Mouse (Mus musculus) heart, postnatal 0 days (tissue): ENCODE results near the gene Akap8. TPM values are rescaled to one million over a fixed set of nuclear protein-coding genes. Genes with fewer than 3 reads are reported as not detected.

Experiments used
- ATAC-seq: fragments of 200-750 bp; cut with Nextera tagmentation; 2 replicates; pipeline ENCODE4 v1.8.0; 2017; ENCODE audit warnings: low read depth, moderate number of reproducible peaks, moderate library complexity; ENCODE audit not compliant: insufficient read depth
- DNase-seq: peaks from one replicate; pipeline ENCODE4 v3.0.0-alpha.2; 2016; ENCODE audit warnings: low spot score
- H3K27ac ChIP-seq: fragments of 300-500 bp; sonication (generic); 2 replicates; pipeline ENCODE4 v1.5.1; 2014; ENCODE audit warnings: low read depth, mild to moderate bottlenecking
- H3K27me3 ChIP-seq: fragments of 300-500 bp; sonication (generic); 2 replicates; pipeline ENCODE4 v1.6.1; 2014; ENCODE audit warnings: low read length, mixed read lengths; ENCODE audit not compliant: control insufficient read depth, insufficient read depth
- H3K36me3 ChIP-seq: fragments of 300-500 bp; sonication (generic); replicated peaks from 2 replicates; pipeline ENCODE4 v1.6.1; 2014; ENCODE audit warnings: low read length, mixed read lengths; ENCODE audit not compliant: control insufficient read depth, insufficient read depth
- H3K4me1 ChIP-seq: fragments of 300-500 bp; sonication (generic); 2 replicates; pipeline ENCODE4 v1.6.1; 2014; ENCODE audit warnings: antibody characterized with exemption; ENCODE audit not compliant: control insufficient read depth, insufficient read depth
- H3K4me2 ChIP-seq: fragments of 300-500 bp; sonication (generic); 2 replicates; pipeline ENCODE4 v1.6.1; 2014; ENCODE audit warnings: low read depth, mild to moderate bottlenecking, low read length, moderate library complexity
- H3K4me3 ChIP-seq: fragments of 300-500 bp; sonication (generic); 2 replicates; pipeline ENCODE4 v1.5.1; 2014; ENCODE audit warnings: low read depth, low read length
- H3K9ac ChIP-seq: fragments of 300-500 bp; sonication (generic); replicated peaks from 2 replicates; pipeline ENCODE4 v1.6.1; 2014; ENCODE audit warnings: low read depth, low read length, mixed read lengths
- H3K9me3 ChIP-seq: fragments of 300-500 bp; sonication (generic); replicated peaks from 2 replicates; pipeline ENCODE4 v1.6.1; 2016; ENCODE audit warnings: low read length; ENCODE audit not compliant: control insufficient read depth
- CTCF ChIP-seq: IDR thresholded peaks from 2 replicates; pipeline ENCODE4 v1.5.1; 2016; ENCODE audit warnings: antibody characterized with exemption, control low read depth, low read depth
- EP300 ChIP-seq: IDR thresholded peaks from 2 replicates; pipeline ENCODE4 v1.6.1; 2016; ENCODE audit warnings: antibody characterized with exemption, low read depth
- WGBS: fragments of 180-500 bp; shearing (Covaris S2); extraction: QIAGEN DNeasy Blood & Tissue Kit; methylation state at CpG from one replicate; pipeline ENCODE4 v1.1.7; 2014; 5-methylcytosine and 5-hydroxymethylcytosine counted together
- polyA plus RNA-seq: library from polyadenylated mRNA; unstranded; fragments of >200 nt; fragmentation: Nextera tagmentation; extraction: Ambion mirVana; gene quantifications from 2 replicates; pipeline ENCODE4 v1.2.1, GENCODE M21; 2015
- total RNA-seq: library from RNA; depleted of rRNA; stranded (reverse); fragments of >200 nt; gene quantifications from 2 replicates; pipeline ENCODE4 v1.2.3, GENCODE M21; 2014; ENCODE audit warnings: low replicate concordance

Gene Akap8
- total and polyA plus RNA-seq, 2 experiments from 2014 or later, result 40.2 to 110 TPM

DNA sequence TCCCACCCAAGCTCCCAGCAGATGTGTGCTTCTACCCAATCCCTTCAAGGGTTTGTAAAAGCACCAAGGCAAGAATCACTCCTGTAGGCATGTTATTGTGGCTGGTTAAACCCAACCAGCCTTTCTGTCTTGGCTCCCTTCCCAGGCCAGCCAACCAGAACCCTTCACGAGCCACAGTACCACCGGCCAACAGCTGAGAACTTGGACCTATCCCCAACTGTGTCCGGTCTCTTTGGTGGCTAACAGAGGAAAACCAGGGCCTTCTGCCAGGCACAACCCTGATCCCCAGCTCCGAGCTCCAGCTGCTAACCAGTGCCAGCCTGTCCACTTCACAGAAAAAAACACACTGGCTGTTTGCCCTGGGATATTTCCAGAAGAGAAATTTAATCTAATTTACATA, 32.7 kb upstream of the Akap8 start:
- TF ChIP-seq EP300 (no peak), CTCF (no peak)
- Histone ChIP-seq H3K9ac (no peak overlapping the region), H3K27me3 (no peaks in the 10 kb centered on the region), H3K4me2 (no peak overlapping the region), H3K9me3 (no peaks in the 10 kb centered on the region), H3K27ac (peak overlapping the region; percentile 58), H3K4me1 (peaks cover 12% of the 10 kb centered on the region; the same call in 1 of the 2 replicates), H3K4me3 (no peak overlapping the region), H3K36me3 (peaks cover 47% of the 10 kb centered on the region)
- DNase-seq (peak; percentile 18), ATAC-seq (no peak)
- WGBS, result 33% methylated on average over 4 of the region's 4 CpGs

DNA sequence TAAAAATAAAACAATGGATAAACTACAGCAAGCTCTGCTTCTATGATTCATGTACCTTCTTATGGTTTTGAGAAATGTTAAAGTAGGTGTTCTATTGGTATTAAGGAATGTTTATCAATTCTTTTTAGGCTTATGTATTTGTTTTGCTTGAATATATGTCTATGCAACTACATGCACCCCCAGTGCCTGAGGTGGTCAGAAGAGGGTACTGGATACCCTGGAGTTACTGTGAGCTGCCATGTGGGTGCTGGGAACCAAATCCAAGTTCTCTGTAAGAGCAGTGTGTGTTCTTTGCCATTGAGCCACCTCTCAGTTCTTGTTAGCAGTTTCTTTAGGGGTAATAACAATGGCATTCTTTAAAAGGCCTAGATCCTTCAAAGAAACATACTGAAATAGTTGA, 30.7 kb upstream of the Akap8 start:
- Histone ChIP-seq H3K27ac (no peak overlapping the region), H3K4me1 (peaks cover 20% of the 10 kb centered on the region; the same call in 1 of the 2 replicates), H3K9me3 (no peaks in the 10 kb centered on the region), H3K4me3 (no peak overlapping the region), H3K4me2 (no peak overlapping the region), H3K36me3 (peaks cover 27% of the 10 kb centered on the region), H3K27me3 (no peaks in the 10 kb centered on the region), H3K9ac (no peak overlapping the region)
- TF ChIP-seq EP300 (no peak), CTCF (no peak)
- no peak for ATAC-seq
- DNase-seq, result no peak

DNA sequence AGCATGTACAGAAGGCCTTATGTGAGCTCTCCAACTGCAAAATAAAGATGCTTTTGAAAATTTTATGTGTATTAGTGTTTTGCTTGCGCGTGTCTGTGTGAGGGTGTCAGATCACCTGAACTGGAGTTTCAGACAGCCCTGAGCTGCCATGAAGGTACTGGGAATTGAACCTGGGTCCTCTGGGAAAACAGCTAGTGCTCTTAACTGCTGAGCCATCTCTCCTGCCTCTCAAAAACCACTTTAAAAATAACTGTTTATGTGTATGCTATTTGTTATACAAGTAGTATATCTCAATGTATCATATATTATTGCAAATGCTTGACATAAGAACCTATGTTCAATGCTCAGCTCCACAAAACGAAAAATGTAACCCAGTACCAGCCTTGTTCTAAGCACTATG, 30.2 kb upstream of the Akap8 start:
- H3K4me2 ChIP-seq, result peak overlapping the region; percentile 72
- H3K36me3 ChIP-seq, result peaks cover 23% of the 10 kb centered on the region
- H3K4me3 ChIP-seq, result peak overlapping the region; percentile 71; the same call in 1 of the 2 replicates
- no peaks in the 10 kb centered on the region for H3K27me3 ChIP-seq
- DNase-seq, result no peak
- H3K27ac ChIP-seq, result no peak overlapping the region
- TF ChIP-seq CTCF (no peak), EP300 (no peak)
- ATAC-seq, result no peak
- peaks cover 20% of the 10 kb centered on the region; the same call in 1 of the 2 replicates for H3K4me1 ChIP-seq
- 74% methylated on average over 3 of the region's 3 CpGs for WGBS
- H3K9me3 ChIP-seq, result no peaks in the 10 kb centered on the region
- no peak overlapping the region for H3K9ac ChIP-seq

DNA sequence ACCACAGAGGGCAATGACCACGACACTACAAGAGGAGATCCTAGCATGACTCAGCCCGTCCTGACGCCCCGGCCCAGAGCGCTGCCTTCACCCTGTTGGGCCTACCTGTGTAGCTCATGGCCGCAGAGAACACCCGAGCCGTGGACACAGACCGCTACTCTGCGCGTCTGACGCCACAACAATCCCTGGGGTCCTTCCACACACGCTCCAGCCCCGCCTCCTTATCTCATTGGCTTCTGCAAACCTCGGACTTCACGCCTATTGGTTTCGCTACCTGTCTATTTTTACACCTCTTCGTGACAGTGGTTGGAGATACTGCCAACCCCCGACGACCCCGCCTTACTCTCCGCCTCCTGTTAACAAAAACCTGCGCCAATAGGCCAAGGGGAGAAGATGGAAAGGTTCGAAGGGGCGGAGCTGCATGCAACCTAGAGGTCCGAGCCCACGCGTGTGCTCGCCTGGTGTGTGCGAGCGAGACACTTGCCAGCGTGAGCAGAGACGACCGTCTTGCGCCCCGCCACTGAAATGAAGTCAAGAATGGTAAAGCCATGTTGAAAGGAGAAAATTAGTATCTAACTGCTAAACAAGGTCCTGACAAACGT, 29.4 kb upstream of the Akap8 start, which contains the start of gene Akap8l:
Gene Akap8l, minus strand, starts transcription at position 226 of the 602 bp plus-strand sequence.
- WGBS, result under 1% methylated on average over 36 of the region's 37 CpGs
- no peaks in the 10 kb centered on the region for H3K27me3 ChIP-seq
- peak within 1 kb of the TSS; percentile 78 for H3K9ac ChIP-seq
- peaks cover 15% of the 10 kb centered on the region for H3K36me3 ChIP-seq
- H3K4me3 ChIP-seq, result peak within 1 kb of the TSS; percentile 71
- TF ChIP-seq CTCF, result no peak
- peak; percentile 65; the same call in 1 of the 2 replicates for TF ChIP-seq EP300
- ATAC-seq (peak; percentile 97), DNase-seq (peak; percentile 99)
- peak within 1 kb of the TSS; percentile 90 for H3K27ac ChIP-seq
- H3K4me1 ChIP-seq, result peaks cover 20% of the 10 kb centered on the region; the same call in 1 of the 2 replicates
- peak within 1 kb of the TSS; percentile 80 for H3K4me2 ChIP-seq
- no peaks in the 10 kb centered on the region for H3K9me3 ChIP-seq

DNA sequence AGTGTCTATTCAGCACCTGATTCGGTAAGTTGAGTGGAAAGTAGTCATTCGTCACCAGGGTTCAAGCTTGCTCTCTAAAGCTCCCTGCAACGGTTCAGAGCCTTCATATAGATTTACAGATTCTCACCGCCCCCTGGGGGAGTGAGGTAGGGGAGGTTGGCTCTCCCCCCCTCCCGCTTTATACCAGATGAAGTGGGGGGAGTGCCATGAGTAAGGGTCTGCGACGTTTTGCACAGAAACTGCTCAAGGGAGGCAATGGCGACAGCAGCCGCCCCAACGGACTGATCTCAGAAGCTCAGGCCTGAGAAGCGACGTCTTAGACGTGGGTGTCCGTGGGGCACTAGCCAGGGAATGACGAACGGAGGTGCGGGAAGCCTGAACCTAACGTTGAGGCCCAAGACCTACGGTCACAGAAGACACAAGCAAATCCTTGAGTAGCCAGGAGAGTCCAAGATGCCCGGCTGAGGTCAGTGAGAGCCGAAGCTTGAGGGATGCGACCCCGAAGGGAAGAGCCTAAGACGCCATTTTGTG, 28.9 kb upstream of the Akap8 start:
- under 1% methylated on average over 24 of the region's 24 CpGs for WGBS

More for the DNA sequence above, 28.9 kb upstream of the Akap8 start:
- H3K9ac ChIP-seq, result peak overlapping the region; percentile 78
- H3K27me3 ChIP-seq, result no peaks in the 10 kb centered on the region
- TF ChIP-seq CTCF (no peak), EP300 (no peak)
- H3K9me3 ChIP-seq, result no peaks in the 10 kb centered on the region
- H3K4me1 ChIP-seq, result peaks cover 20% of the 10 kb centered on the region; the same call in 1 of the 2 replicates
- ATAC-seq (no peak), DNase-seq (no peak)
- H3K4me3 ChIP-seq, result peak overlapping the region; percentile 71
- H3K4me2 ChIP-seq, result peak overlapping the region; percentile 80
- peak overlapping the region; percentile 90 for H3K27ac ChIP-seq
- peaks cover 10% of the 10 kb centered on the region for H3K36me3 ChIP-seq
